Mouse (Mus musculus): Measurements from ENCODE around the gene Mul1.
"Not testable (repeated sequence)": the region's sequence is repeated elsewhere in the genome, so short reads cannot be mapped to it uniquely, and the experiment has no call there.

The Mul1 gene

GRCm38 (mm10) chr4:138434347-138435316 lies at the start of gene Mul1:
Gene Mul1 (plus strand): TSS chr4:138434671.
- DNase-seq: peak; percentile 95 to 97

- no peak for DNase-seq
Observed at GRCm38 (mm10) chr4:138393703-138394102, 40.8 kb upstream of the Mul1 start.

GRCm38 (mm10) chr4:138395087-138395970 lies 39.1 kb upstream of the Mul1 start:
- no peak for DNase-seq

- no peak for DNase-seq
Observed at GRCm38 (mm10) chr4:138395971-138396645, 38.4 kb upstream of the Mul1 start, which contains the start of gene Fam43b. Gene Fam43b (minus strand): TSS chr4:138396528.

- no peak for DNase-seq
Observed at GRCm38 (mm10) chr4:138396711-138397110, 37.8 kb upstream of the Mul1 start.

- peak; percentile 34 to 35 for DNase-seq
Observed at GRCm38 (mm10) chr4:138404806-138405205, 29.7 kb upstream of the Mul1 start.

GRCm38 (mm10) chr4:138407479-138408194 lies 26.8 kb upstream of the Mul1 start:
- no peak for DNase-seq

GRCm38 (mm10) chr4:138411011-138411410 lies 23.5 kb upstream of the Mul1 start:
- DNase-seq: no peak

- DNase-seq: no peak
Observed at GRCm38 (mm10) chr4:138411504-138412121, 22.9 kb upstream of the Mul1 start.

GRCm38 (mm10) chr4:138414725-138415124 lies 19.7 kb upstream of the Mul1 start:
- no peak for DNase-seq

- DNase-seq: no peak
Observed at GRCm38 (mm10) chr4:138415991-138416390, 18.5 kb upstream of the Mul1 start.

GRCm38 (mm10) chr4:138416414-138416813 lies 18.1 kb upstream of the Mul1 start:
- no peak for DNase-seq

GRCm38 (mm10) chr4:138417882-138418281 lies 16.6 kb upstream of the Mul1 start:
- DNase-seq: no peak

GRCm38 (mm10) chr4:138418340-138418957 lies 16.0 kb upstream of the Mul1 start:
- no peak for DNase-seq

GRCm38 (mm10) chr4:138425028-138425427 lies 9.4 kb upstream of the Mul1 start:
- no peak for DNase-seq

- not testable (repeated sequence) for DNase-seq
Observed at GRCm38 (mm10) chr4:138425604-138426003, 8.9 kb upstream of the Mul1 start.

GRCm38 (mm10) chr4:138426778-138427705 lies 7.4 kb upstream of the Mul1 start:
- DNase-seq: peak; percentile 84 to 89

GRCm38 (mm10) chr4:138429778-138430177 lies 4.7 kb upstream of the Mul1 start:
- no peak for DNase-seq

- DNase-seq: peak; percentile 39 to 56
Observed at GRCm38 (mm10) chr4:138431340-138431739, 3.1 kb upstream of the Mul1 start.

- DNase-seq: no peak
Observed at GRCm38 (mm10) chr4:138440062-138440461, 5.6 kb downstream of the Mul1 start.
